Mouse (Mus musculus) 3T3-L1 (cell line): ENCODE measurements around the gene Fam205a4.
"Not testable (repeated sequence)": the region's sequence is repeated elsewhere in the genome, so short reads cannot be mapped to it uniquely, and the experiment has no call there.

Source experiments
- DNase-seq: peaks from one replicate; pipeline ENCODE4 v3.0.0-alpha.2; 2015; ENCODE audit warnings: low read depth, low spot score

The Fam205a4 gene

DNA sequence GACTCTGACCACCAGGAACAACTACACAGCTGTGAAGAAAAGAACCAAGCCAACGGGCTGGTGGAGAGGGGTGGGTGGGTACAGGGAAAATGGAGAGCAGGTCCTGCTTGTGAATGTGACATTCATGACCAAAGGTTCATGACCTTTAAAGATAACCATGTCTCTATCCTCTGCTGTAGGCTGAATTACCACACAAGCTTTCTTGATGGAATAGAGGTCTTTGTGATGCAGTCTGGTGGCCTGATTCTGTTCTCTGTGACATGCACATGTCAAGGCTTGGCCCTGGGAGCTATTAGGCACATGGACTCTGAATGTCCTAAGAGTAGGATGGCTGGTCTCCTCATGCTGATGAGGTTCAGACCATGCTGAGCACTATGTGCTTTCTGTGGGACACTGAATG lies at the start of gene Fam205a4:
TSS of gene Fam205a4 (plus strand) at position 301 of the 400 bp plus-strand sequence.
- not testable (repeated sequence) for DNase-seq

DNA sequence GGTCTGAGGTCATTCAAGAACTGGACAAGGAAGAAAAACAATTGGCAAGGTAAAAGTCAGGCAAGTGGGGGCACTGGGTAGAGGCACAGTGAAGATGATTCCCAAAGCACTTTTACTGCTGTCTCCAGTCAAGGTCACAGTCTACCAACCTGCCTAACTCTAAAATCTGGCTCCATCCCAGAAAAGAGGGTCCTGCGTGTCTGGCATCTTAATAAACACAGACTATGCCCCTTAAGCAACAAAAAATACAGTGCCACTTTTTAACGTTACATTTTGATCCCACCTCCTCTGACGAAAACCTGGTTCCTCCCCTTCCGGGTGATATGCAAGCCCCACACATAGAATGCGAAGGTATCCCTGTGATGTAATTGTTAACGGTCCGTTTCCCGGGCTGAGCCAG lies 24.6 kb upstream of the Fam205a4 start, which contains the start of gene Gm20878:
TSS of gene Gm20878 (plus strand) at position 301 of the 400 bp plus-strand sequence.
- DNase-seq = not testable (repeated sequence)
